Mouse (Mus musculus) ovary, postnatal 14 days (tissue): ENCODE measurements around the gene Rhbdl2.

Experiments
- DNase-seq: peaks from one replicate; pipeline ENCODE4 v3.0.0; 2022; ENCODE audit warnings: low spot score

Gene Rhbdl2

GRCm38 (mm10) chr4:123787191-123787985 is at the start of gene Rhbdl2:
Rhbdl2 (plus strand) TSS chr4:123787874.
- DNase-seq = peak; percentile 50

- DNase-seq = no peak
These were observed 49.0 kb upstream of the Rhbdl2 start for GRCm38 (mm10) chr4:123738708-123739107.

GRCm38 (mm10) chr4:123742891-123743290 is 44.8 kb upstream of the Rhbdl2 start:
- no peak for DNase-seq

GRCm38 (mm10) chr4:123745221-123745775 is 42.4 kb upstream of the Rhbdl2 start:
- DNase-seq = no peak

- no peak for DNase-seq
These were observed 38.8 kb upstream of the Rhbdl2 start for GRCm38 (mm10) chr4:123748726-123749415.

- peak; percentile 10 for DNase-seq
These were observed 38.1 kb upstream of the Rhbdl2 start for GRCm38 (mm10) chr4:123749484-123750130.

- DNase-seq = peak; percentile 99
These were observed 37.5 kb upstream of the Rhbdl2 start, which contains the start of gene Akirin1 for GRCm38 (mm10) chr4:123750152-123750651. Akirin1 (minus strand) TSS chr4:123750345.

GRCm38 (mm10) chr4:123750707-123751312 is 36.9 kb upstream of the Rhbdl2 start:
- peak; percentile 22 for DNase-seq

GRCm38 (mm10) chr4:123758306-123758705 is 29.4 kb upstream of the Rhbdl2 start:
- DNase-seq = no peak

- no peak for DNase-seq
These were observed 22.6 kb upstream of the Rhbdl2 start for GRCm38 (mm10) chr4:123765071-123765470.

- DNase-seq = no peak
These were observed 19.9 kb upstream of the Rhbdl2 start for GRCm38 (mm10) chr4:123767807-123768206.

- no peak for DNase-seq
These were observed 19.4 kb upstream of the Rhbdl2 start for GRCm38 (mm10) chr4:123768234-123768633.

GRCm38 (mm10) chr4:123792666-123793065 is 5.0 kb downstream of the Rhbdl2 start:
- DNase-seq = no peak

- DNase-seq = no peak
These were observed 5.5 kb downstream of the Rhbdl2 start for GRCm38 (mm10) chr4:123793136-123793535.

- DNase-seq = no peak
These were observed 7.4 kb downstream of the Rhbdl2 start for GRCm38 (mm10) chr4:123795057-123795456.

- no peak for DNase-seq
These were observed 9.7 kb downstream of the Rhbdl2 start for GRCm38 (mm10) chr4:123797403-123797802.

GRCm38 (mm10) chr4:123797856-123798255 is 10.2 kb downstream of the Rhbdl2 start:
- DNase-seq = no peak

GRCm38 (mm10) chr4:123803642-123804041 is 16.0 kb downstream of the Rhbdl2 start:
- DNase-seq = no peak

- no peak for DNase-seq
These were observed 20.6 kb downstream of the Rhbdl2 start for GRCm38 (mm10) chr4:123808304-123808703.

GRCm38 (mm10) chr4:123810475-123811295 is 23.0 kb downstream of the Rhbdl2 start:
- no peak for DNase-seq

- no peak for DNase-seq
These were observed 24.9 kb downstream of the Rhbdl2 start for GRCm38 (mm10) chr4:123812525-123812924.
